Mouse (Mus musculus): Measurements from ENCODE around the gene Zcchc18.

GRCm38 (mm10) chrX:137015099-137015709 lies 22.2 kb downstream of the Zcchc18 start:
- TF ChIP-seq CTCF (IDR thresholded peaks at IDR 0.05; ENCODE audit: borderline replicate concordance, control insufficient read depth, extremely low read depth, insufficient read depth, low read length, poor library complexity), result no peak
- TF ChIP-seq POLR2A (IDR thresholded peaks at IDR 0.05; ENCODE audit: control insufficient read depth, extremely low read depth, insufficient read depth, low read length, poor library complexity), result no peak
